Mouse (Mus musculus): ENCODE measurements around the gene Svep1. TPM values are rescaled to one million over a fixed set of nuclear protein-coding genes. Genes with fewer than 3 reads are reported as not detected.

Gene Svep1
- polyA plus RNA-seq, 1 experiment = 0.73 TPM

DNA sequence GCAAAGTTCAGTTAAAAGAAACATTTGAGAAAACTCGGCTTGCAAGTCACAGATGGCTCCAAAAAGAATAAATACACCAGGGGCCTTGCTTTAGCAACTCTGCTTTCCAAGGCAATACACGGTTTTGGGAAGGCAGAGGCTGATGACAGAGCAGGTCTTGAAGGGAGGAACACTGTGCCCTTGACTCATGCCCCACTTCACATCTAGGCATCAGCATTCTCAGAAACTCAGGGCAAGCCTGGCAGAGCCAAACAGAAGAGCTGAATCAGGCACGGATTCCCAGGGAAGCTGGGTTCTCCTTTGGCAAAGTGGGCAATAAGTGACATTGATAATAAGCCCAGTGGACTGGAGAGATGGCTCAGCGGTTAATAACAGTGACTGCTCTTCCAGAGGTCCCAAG is 5.8 kb downstream of the Svep1 start:
- H3K27me3 ChIP-seq (ENCODE audit: control insufficient read depth, insufficient read depth, insufficient read length) = no peaks in the 10 kb centered on the region
- no peak overlapping the region for H3K4me3 ChIP-seq (ENCODE audit: insufficient read depth, poor library complexity, severe bottlenecking)
- no peaks in the 10 kb centered on the region for H3K36me3 ChIP-seq (ENCODE audit: control insufficient read depth, insufficient read depth)
- no peaks in the 10 kb centered on the region for H3K79me2 ChIP-seq (ENCODE audit: control insufficient read depth, insufficient read depth)
- TF ChIP-seq CTCF (IDR thresholded peaks at IDR 0.05; ENCODE audit: control insufficient read depth, insufficient read depth, insufficient read length) (no peak), USF1 (IDR thresholded peaks at IDR 0.05; ENCODE audit: low read depth) (no peak), MYOD1 (IDR thresholded peaks at IDR 0.05; ENCODE audit: control insufficient read depth, insufficient read length, low read depth) (no peak), MAX (IDR thresholded peaks at IDR 0.05) (no peak), FOSL1 (IDR thresholded peaks at IDR 0.05; ENCODE audit: insufficient read depth, low read length, poor library complexity, severe bottlenecking) (no peak), CEBPB (IDR thresholded peaks at IDR 0.05; ENCODE audit: low read depth) (no peak), MYOG (IDR thresholded peaks at IDR 0.05; ENCODE audit: control insufficient read depth, extremely low read depth, insufficient read length) (no peak)
- no peaks in the 10 kb centered on the region for H3K79me3 ChIP-seq (ENCODE audit: low read depth)
- no peak overlapping the region for H3ac ChIP-seq (ENCODE audit: control insufficient read depth, insufficient read length, low read depth)

- H3K79me2 ChIP-seq (ENCODE audit: control insufficient read depth, insufficient read depth) = no peaks in the 10 kb centered on the region
- H3K27me3 ChIP-seq (ENCODE audit: control insufficient read depth, insufficient read depth, insufficient read length) = no peaks in the 10 kb centered on the region
- TF ChIP-seq MYOD1 (IDR thresholded peaks at IDR 0.05; ENCODE audit: control insufficient read depth, insufficient read length, low read depth) = no peak
- TF ChIP-seq USF1 (IDR thresholded peaks at IDR 0.05; ENCODE audit: low read depth) = no peak
- no peak for TF ChIP-seq MYOG (IDR thresholded peaks at IDR 0.05; ENCODE audit: control insufficient read depth, extremely low read depth, insufficient read length)
- TF ChIP-seq FOSL1 (IDR thresholded peaks at IDR 0.05; ENCODE audit: insufficient read depth, low read length, poor library complexity, severe bottlenecking) = no peak
- TF ChIP-seq MAX (IDR thresholded peaks at IDR 0.05) = no peak
- no peak for TF ChIP-seq CTCF (IDR thresholded peaks at IDR 0.05; ENCODE audit: control insufficient read depth, insufficient read depth, insufficient read length)
- no peak for TF ChIP-seq CEBPB (IDR thresholded peaks at IDR 0.05; ENCODE audit: low read depth)
- H3K4me3 ChIP-seq (ENCODE audit: insufficient read depth, poor library complexity, severe bottlenecking) = no peak overlapping the region
- no peaks in the 10 kb centered on the region for H3K79me3 ChIP-seq (ENCODE audit: low read depth)
- H3K36me3 ChIP-seq (ENCODE audit: control insufficient read depth, insufficient read depth) = no peaks in the 10 kb centered on the region
- no peak overlapping the region for H3ac ChIP-seq (ENCODE audit: control insufficient read depth, insufficient read length, low read depth)
These were observed 9.4 kb downstream of the Svep1 start for GRCm38 (mm10) chr4:58197230-58197629.

GRCm38 (mm10) chr4:58196795-58197194 is 9.9 kb downstream of the Svep1 start:
- H3K4me3 ChIP-seq (ENCODE audit: insufficient read depth, poor library complexity, severe bottlenecking) = no peak overlapping the region
- H3K79me2 ChIP-seq (ENCODE audit: control insufficient read depth, insufficient read depth) = no peaks in the 10 kb centered on the region
- TF ChIP-seq MYOG (IDR thresholded peaks at IDR 0.05; ENCODE audit: control insufficient read depth, extremely low read depth, insufficient read length) = no peak
- TF ChIP-seq CEBPB (IDR thresholded peaks at IDR 0.05; ENCODE audit: low read depth) = no peak
- TF ChIP-seq MAX (IDR thresholded peaks at IDR 0.05) = no peak
- TF ChIP-seq MYOD1 (IDR thresholded peaks at IDR 0.05; ENCODE audit: control insufficient read depth, insufficient read length, low read depth) = no peak
- no peak for TF ChIP-seq FOSL1 (IDR thresholded peaks at IDR 0.05; ENCODE audit: insufficient read depth, low read length, poor library complexity, severe bottlenecking)
- TF ChIP-seq CTCF (IDR thresholded peaks at IDR 0.05; ENCODE audit: control insufficient read depth, insufficient read depth, insufficient read length) = no peak
- no peak for TF ChIP-seq USF1 (IDR thresholded peaks at IDR 0.05; ENCODE audit: low read depth)
- no peaks in the 10 kb centered on the region for H3K79me3 ChIP-seq (ENCODE audit: low read depth)
- H3K27me3 ChIP-seq (ENCODE audit: control insufficient read depth, insufficient read depth, insufficient read length) = no peaks in the 10 kb centered on the region
- no peaks in the 10 kb centered on the region for H3K36me3 ChIP-seq (ENCODE audit: control insufficient read depth, insufficient read depth)
- H3ac ChIP-seq (ENCODE audit: control insufficient read depth, insufficient read length, low read depth) = no peak overlapping the region

DNA sequence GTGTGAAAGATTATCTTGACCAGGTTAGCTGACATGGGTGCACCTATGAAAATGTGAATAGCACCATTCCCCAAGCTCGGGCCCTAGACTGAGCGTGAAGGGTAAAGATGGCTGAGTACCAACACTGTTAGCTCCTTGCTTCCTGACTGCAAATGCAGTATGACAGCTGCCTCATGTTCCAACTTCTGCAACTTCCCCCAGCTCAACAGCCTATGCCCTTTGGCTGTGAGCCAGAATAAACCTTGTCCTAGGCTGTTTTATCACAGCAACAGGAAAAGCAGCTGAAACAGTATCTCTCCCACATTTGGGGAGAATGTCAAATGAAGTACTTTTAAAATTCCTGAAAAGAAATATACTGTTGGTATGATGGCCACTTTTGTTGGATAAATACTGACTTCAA is 10.7 kb downstream of the Svep1 start:
- H3K27me3 ChIP-seq (ENCODE audit: control insufficient read depth, insufficient read depth, insufficient read length) = no peaks in the 10 kb centered on the region

GRCm38 (mm10) chr4:58189281-58189680 is 17.4 kb downstream of the Svep1 start:
- H3K36me3 ChIP-seq (ENCODE audit: control insufficient read depth, insufficient read depth) = no peaks in the 10 kb centered on the region
- no peaks in the 10 kb centered on the region for H3K27me3 ChIP-seq (ENCODE audit: control insufficient read depth, insufficient read depth, insufficient read length)
- H3K79me2 ChIP-seq (ENCODE audit: control insufficient read depth, insufficient read depth) = no peaks in the 10 kb centered on the region
- no peak for TF ChIP-seq MYOD1 (IDR thresholded peaks at IDR 0.05; ENCODE audit: control insufficient read depth, insufficient read length, low read depth)
- TF ChIP-seq CTCF (IDR thresholded peaks at IDR 0.05; ENCODE audit: control insufficient read depth, insufficient read depth, insufficient read length) = no peak
- no peak for TF ChIP-seq FOSL1 (IDR thresholded peaks at IDR 0.05; ENCODE audit: insufficient read depth, low read length, poor library complexity, severe bottlenecking)
- no peak for TF ChIP-seq MAX (IDR thresholded peaks at IDR 0.05)
- no peak for TF ChIP-seq CEBPB (IDR thresholded peaks at IDR 0.05; ENCODE audit: low read depth)
- no peak for TF ChIP-seq USF1 (IDR thresholded peaks at IDR 0.05; ENCODE audit: low read depth)
- no peak for TF ChIP-seq MYOG (IDR thresholded peaks at IDR 0.05; ENCODE audit: control insufficient read depth, extremely low read depth, insufficient read length)
- no peak overlapping the region for H3ac ChIP-seq (ENCODE audit: control insufficient read depth, insufficient read length, low read depth)
- no peak overlapping the region for H3K4me3 ChIP-seq (ENCODE audit: insufficient read depth, poor library complexity, severe bottlenecking)
- no peaks in the 10 kb centered on the region for H3K79me3 ChIP-seq (ENCODE audit: low read depth)

More for the DNA sequence above, 10.7 kb downstream of the Svep1 start:
- no peaks in the 10 kb centered on the region for H3K79me2 ChIP-seq (ENCODE audit: control insufficient read depth, insufficient read depth)
- TF ChIP-seq FOSL1 (IDR thresholded peaks at IDR 0.05; ENCODE audit: insufficient read depth, low read length, poor library complexity, severe bottlenecking) = no peak
- TF ChIP-seq CEBPB (IDR thresholded peaks at IDR 0.05; ENCODE audit: low read depth) = no peak
- TF ChIP-seq MAX (IDR thresholded peaks at IDR 0.05) = no peak
- no peak for TF ChIP-seq MYOG (IDR thresholded peaks at IDR 0.05; ENCODE audit: control insufficient read depth, extremely low read depth, insufficient read length)
- TF ChIP-seq USF1 (IDR thresholded peaks at IDR 0.05; ENCODE audit: low read depth) = no peak
- no peak for TF ChIP-seq MYOD1 (IDR thresholded peaks at IDR 0.05; ENCODE audit: control insufficient read depth, insufficient read length, low read depth)
- TF ChIP-seq CTCF (IDR thresholded peaks at IDR 0.05; ENCODE audit: control insufficient read depth, insufficient read depth, insufficient read length) = no peak
- no peak overlapping the region for H3K4me3 ChIP-seq (ENCODE audit: insufficient read depth, poor library complexity, severe bottlenecking)
- no peak overlapping the region for H3ac ChIP-seq (ENCODE audit: control insufficient read depth, insufficient read length, low read depth)
- H3K79me3 ChIP-seq (ENCODE audit: low read depth) = no peaks in the 10 kb centered on the region
- H3K36me3 ChIP-seq (ENCODE audit: control insufficient read depth, insufficient read depth) = no peaks in the 10 kb centered on the region

DNA sequence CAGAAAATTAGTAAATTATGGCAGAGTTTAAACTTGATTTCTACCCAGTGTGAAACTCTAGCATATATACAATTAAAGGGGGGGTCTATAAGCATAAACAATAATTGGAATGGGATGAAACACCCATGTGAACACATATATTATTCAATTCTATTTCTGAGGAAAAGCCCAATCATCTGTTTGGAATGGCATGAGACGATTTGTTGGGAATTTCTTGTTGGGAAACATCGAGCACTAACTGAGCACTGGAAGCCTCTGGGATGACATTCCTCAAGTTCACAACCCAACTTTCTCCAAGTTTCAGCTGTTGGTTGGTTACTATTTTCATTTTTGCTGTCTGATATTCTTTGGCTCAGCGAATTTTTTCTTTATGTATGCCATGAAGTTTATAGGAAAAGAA is 21.3 kb downstream of the Svep1 start:
- Histone ChIP-seq H3K27me3 (ENCODE audit: control insufficient read depth, insufficient read depth, insufficient read length) (no peaks in the 10 kb centered on the region), H3ac (ENCODE audit: control insufficient read depth, insufficient read length, low read depth) (no peak overlapping the region), H3K36me3 (ENCODE audit: control insufficient read depth, insufficient read depth) (no peaks in the 10 kb centered on the region), H3K4me3 (ENCODE audit: insufficient read depth, poor library complexity, severe bottlenecking) (no peak overlapping the region), H3K79me2 (ENCODE audit: control insufficient read depth, insufficient read depth) (no peaks in the 10 kb centered on the region), H3K79me3 (ENCODE audit: low read depth) (no peaks in the 10 kb centered on the region)
- TF ChIP-seq FOSL1 (IDR thresholded peaks at IDR 0.05; ENCODE audit: insufficient read depth, low read length, poor library complexity, severe bottlenecking) (no peak), MYOG (IDR thresholded peaks at IDR 0.05; ENCODE audit: control insufficient read depth, extremely low read depth, insufficient read length) (no peak), CEBPB (IDR thresholded peaks at IDR 0.05; ENCODE audit: low read depth) (no peak), MAX (IDR thresholded peaks at IDR 0.05) (no peak), CTCF (IDR thresholded peaks at IDR 0.05; ENCODE audit: control insufficient read depth, insufficient read depth, insufficient read length) (no peak), MYOD1 (IDR thresholded peaks at IDR 0.05; ENCODE audit: control insufficient read depth, insufficient read length, low read depth) (no peak), USF1 (IDR thresholded peaks at IDR 0.05; ENCODE audit: low read depth) (no peak)
